Mouse (Mus musculus) spleen, postnatal 36 days (tissue): Measurements from ENCODE around the gene Commd8.
A peak's percentile ranks its signal among the peaks of the same experiment; 100 is the strongest.
"Not testable (repeated sequence)": the region's sequence is repeated elsewhere in the genome, so short reads cannot be mapped to it uniquely, and the experiment has no call there.

Source experiments
- DNase-seq, 2 experiments: peaks; one replicate each; pipeline ENCODE4 v3.0.0; 2022; ENCODE audit warnings: low spot score in 2 of 2, mixed read lengths in 1 of 2

Commd8 gene

GRCm38 (mm10) chr5:72168285-72168621 lies 264 bp upstream of the Commd8 start:
- no peak for DNase-seq

GRCm38 (mm10) chr5:72164386-72164785 lies 3.6 kb downstream of the Commd8 start:
- no peak for DNase-seq

GRCm38 (mm10) chr5:72162855-72163254 lies 5.1 kb downstream of the Commd8 start:
- peak; percentile 47 to 56 for DNase-seq

GRCm38 (mm10) chr5:72160781-72161485 lies 7.1 kb downstream of the Commd8 start:
- peak; percentile 32 to 41 for DNase-seq

- no peak for DNase-seq
Measured at GRCm38 (mm10) chr5:72159537-72159936, 8.5 kb downstream of the Commd8 start.

- DNase-seq: no peak
Measured at GRCm38 (mm10) chr5:72158667-72159066, 9.3 kb downstream of the Commd8 start.

GRCm38 (mm10) chr5:72156598-72156997 lies 11.4 kb downstream of the Commd8 start:
- DNase-seq: no peak

- DNase-seq: not testable (repeated sequence)
Measured at GRCm38 (mm10) chr5:72155686-72156085, 12.3 kb downstream of the Commd8 start.

GRCm38 (mm10) chr5:72150870-72151269 lies 17.1 kb downstream of the Commd8 start:
- DNase-seq: no peak

GRCm38 (mm10) chr5:72148679-72149078 lies 19.3 kb downstream of the Commd8 start:
- no peak for DNase-seq

GRCm38 (mm10) chr5:72139619-72140018 lies 28.4 kb downstream of the Commd8 start:
- no peak for DNase-seq

- no peak for DNase-seq
Measured at GRCm38 (mm10) chr5:72138256-72138655, 29.7 kb downstream of the Commd8 start.

GRCm38 (mm10) chr5:72133906-72134305 lies 34.1 kb downstream of the Commd8 start:
- DNase-seq: no peak

GRCm38 (mm10) chr5:72126681-72127080 lies 41.3 kb downstream of the Commd8 start:
- no peak for DNase-seq

GRCm38 (mm10) chr5:72122414-72123037 lies 45.5 kb downstream of the Commd8 start:
- DNase-seq: no peak
